Mouse (Mus musculus) lung, adult 18-20 months (tissue): ENCODE measurements around the gene Mob3a.
"Not testable (repeated sequence)": the region's sequence is repeated elsewhere in the genome, so short reads cannot be mapped to it uniquely, and the experiment has no call there.

Experiments
- DNase-seq, 2 experiments: peaks; one replicate each; pipeline ENCODE4 v3.0.0; 2022; ENCODE audit warnings: mixed read lengths in 2 of 2

The Mob3a gene

DNA sequence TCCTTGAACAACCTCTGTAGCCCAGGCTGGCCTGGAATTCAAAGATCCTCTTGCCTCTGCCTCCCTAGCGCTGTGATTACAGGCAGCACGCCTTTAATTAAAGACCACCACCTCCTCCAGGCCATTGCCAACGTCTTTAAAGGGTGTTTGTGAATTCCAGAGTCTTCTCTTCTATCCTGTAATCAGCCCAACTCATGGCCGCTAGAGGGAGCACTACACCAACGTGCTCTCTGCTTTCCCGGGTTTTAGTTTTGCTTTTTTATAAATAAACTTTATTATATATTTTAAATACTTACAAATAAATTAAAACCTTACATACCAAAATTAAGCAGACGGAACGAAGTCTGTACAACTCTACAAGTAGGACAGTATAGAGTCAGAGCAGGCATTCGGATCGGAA, 42.6 kb downstream of the Mob3a start:
- peak; percentile 68 to 75 for DNase-seq

- DNase-seq = peak in 1 of 2 experiments; percentile 43
Observed at GRCm38 (mm10) chr10:80658841-80659202, 43.0 kb downstream of the Mob3a start.

- DNase-seq = no peak
Observed at GRCm38 (mm10) chr10:80658194-80658840, 43.5 kb downstream of the Mob3a start.

- peak; percentile 35 to 53 for DNase-seq
Observed at GRCm38 (mm10) chr10:80656863-80657623, 44.7 kb downstream of the Mob3a start, which contains the start of gene Btbd2. TSS of gene Btbd2 (minus strand) at chr10:80657071.

GRCm38 (mm10) chr10:80656130-80656862, 45.5 kb downstream of the Mob3a start:
- peak; percentile 95 to 97 for DNase-seq

DNA sequence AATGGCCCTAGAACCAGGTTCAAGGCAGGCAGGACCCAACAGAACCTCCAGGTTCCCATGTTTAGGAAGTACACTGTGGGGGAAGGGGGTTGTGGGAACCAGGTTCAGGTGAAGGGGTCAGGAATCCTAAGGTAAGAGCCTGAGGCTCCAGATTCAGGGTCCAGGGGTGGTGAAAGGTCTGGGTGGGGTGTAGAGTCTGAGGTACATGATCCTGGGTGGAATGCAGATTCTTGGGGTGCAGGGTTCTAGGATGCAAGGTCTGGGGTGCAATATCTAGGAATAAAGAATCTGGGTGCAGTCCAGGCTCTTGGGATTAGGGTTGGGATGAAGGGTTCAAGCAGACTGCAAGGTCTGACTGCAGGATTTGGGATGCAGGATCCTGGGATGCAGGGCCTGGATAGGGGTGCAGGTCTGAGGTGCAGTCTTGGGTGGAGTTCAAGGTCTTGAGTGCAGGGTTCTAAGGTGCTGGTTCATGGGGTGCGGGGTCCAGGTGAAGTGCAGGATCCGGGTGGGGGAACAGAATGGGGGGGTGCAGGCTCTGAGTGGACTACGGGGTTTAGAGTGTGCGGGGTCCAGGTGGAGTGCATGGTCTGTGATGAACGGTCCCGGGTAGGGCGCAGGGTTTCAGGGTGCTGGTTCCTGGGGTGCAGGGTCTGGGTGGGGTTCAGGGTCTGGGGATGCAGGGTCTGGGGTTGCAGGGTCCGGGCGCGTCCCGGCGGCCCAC, 46.2 kb downstream of the Mob3a start:
- DNase-seq = no peak

- no peak for DNase-seq
Observed at GRCm38 (mm10) chr10:80654866-80655265, 46.9 kb downstream of the Mob3a start.

- DNase-seq = no peak
Observed at GRCm38 (mm10) chr10:80653156-80653720, 48.5 kb downstream of the Mob3a start.

- no peak for DNase-seq
Observed at GRCm38 (mm10) chr10:80650392-80650791, 51.4 kb downstream of the Mob3a start.

- DNase-seq = not testable (repeated sequence)
Observed at GRCm38 (mm10) chr10:80649910-80650309, 51.9 kb downstream of the Mob3a start.

GRCm38 (mm10) chr10:80646936-80647335, 54.8 kb downstream of the Mob3a start:
- no peak for DNase-seq

GRCm38 (mm10) chr10:80635345-80635744, 66.4 kb downstream of the Mob3a start:
- no peak for DNase-seq
